Mouse (Mus musculus): Measurements from ENCODE around the gene Stat1.

DNA sequence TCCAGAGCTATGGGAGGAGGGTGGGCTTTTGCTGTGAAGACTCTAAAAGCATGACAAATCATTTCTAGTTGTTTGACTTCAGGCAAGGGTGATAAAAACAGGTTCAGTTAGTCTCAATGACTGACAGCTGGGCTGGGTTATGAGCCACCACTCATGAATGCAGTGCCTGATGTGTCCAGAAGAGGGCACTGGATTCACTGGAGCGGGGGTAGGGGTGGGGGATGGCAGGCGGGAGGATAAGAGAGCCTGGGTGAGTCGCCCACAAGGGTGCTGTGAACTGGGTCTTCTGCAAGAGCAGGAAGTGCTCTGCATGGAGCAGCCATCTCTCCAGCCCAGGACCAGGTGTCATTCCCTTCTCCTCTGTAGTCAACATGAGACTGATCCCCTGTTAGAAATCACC, 50.8 kb downstream of the Stat1 start:
- TF ChIP-seq CTCF (IDR thresholded peaks at IDR 0.05; ENCODE audit: low read depth, low read length) (peak; percentile 71), TAL1 (conservative IDR thresholded peaks at IDR 0.05; ENCODE audit: low read depth, low read length) (no peak)

Measured in G1E (cell line).